Mouse (Mus musculus) kidney, adult 11 months (tissue): ENCODE data around the gene Fam155a.
"Not testable (repeated sequence)": the region's sequence is repeated elsewhere in the genome, so short reads cannot be mapped to it uniquely, and the experiment has no call there.

Experiments
- DNase-seq: peaks from one replicate; pipeline ENCODE4 v3.0.0; 2022

Gene Fam155a

DNA sequence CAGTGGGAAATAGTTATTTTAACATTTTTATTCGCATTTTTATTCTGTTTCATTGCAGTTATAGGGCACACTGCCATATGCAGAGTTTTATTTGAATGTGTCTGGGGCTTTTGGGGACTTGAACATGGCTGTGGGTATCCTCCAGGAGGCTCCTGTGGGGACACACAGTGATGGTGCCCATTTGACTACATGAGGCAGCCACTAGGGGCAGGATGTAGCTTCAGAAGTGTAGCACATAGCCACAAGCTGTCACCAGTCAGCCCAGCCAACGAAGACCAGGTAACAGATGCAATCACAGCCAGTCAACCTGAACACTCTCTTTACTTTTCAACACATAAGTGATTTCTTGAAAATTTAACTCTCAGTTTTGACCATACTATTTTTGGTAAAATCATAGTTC lies 377.7 kb downstream of the Fam155a start:
- no peak for DNase-seq

DNA sequence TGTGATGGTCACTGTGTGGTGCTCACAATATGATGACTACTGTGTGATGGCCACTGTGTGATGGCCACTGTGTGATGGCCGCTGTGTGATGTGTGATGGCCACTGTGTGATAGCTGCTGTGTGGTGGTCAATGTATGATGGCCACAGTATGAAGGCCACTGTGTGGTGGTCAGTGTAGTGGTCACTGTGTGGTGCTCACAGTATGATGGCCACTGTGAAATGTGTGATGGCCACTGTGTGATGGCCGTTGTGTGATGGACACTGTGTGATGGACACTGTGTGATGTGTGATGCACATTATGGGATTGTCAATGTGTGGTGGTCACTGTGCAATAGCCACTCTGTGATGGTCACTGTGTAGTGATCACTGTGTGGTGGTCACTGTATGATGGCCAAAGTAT lies 380.7 kb downstream of the Fam155a start:
- DNase-seq: not testable (repeated sequence)

GRCm38 (mm10) chr8:9369201-9369600 lies 401.8 kb downstream of the Fam155a start:
- DNase-seq: no peak

- peak; percentile 40 for DNase-seq
Measured at GRCm38 (mm10) chr8:9367721-9368120, 403.2 kb downstream of the Fam155a start.

GRCm38 (mm10) chr8:9365381-9365780 lies 405.6 kb downstream of the Fam155a start:
- no peak for DNase-seq

DNA sequence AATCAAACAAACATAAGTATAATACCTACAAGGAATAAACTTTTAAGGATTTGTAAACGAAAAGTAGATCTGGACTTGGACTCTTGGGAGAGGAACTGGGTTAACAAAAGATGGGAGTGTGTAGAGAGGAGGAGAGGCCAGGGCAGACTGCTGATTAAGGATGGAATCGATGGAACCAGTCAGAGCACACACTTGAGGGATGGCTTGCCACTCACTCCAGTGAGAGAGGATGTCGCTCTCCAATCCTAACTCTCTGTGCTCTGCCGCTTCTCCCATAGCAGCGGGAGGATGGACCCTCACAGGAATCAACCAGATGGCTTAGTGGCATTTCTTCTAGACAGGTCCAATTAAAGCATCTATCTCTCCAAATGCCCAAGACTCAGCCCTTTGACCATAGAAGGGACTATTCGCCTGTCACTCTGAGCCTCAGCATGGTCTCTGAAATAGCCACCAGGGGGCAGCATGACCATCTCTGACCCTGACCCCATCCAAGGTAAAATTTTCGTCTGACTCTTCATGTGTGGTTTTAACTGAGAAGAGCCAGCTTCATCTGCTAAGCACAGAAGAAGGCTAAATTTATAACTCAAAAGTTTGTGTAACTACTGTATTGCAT lies 422.3 kb downstream of the Fam155a start:
- DNase-seq: peak; percentile 20

GRCm38 (mm10) chr8:9347163-9347562 lies 423.8 kb downstream of the Fam155a start:
- no peak for DNase-seq

DNA sequence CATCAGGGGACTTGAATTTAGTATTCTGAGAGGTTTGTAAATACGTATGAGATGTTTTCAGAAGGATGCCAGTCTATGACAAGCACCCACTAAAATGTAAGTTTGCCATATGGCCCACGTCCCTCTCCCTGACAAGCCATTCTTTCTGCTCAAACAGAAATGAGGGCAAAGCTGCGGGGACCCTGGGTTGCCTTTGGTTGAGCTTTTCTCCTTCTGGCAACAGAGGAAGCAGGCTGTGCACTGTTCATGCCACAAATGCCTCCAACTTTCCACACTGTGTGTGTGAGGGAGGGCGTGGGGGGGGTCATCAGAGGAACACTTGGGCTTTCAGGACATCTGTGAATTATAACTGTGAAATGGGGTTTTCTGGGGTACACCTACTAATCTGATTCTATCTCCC lies 426.8 kb downstream of the Fam155a start:
- DNase-seq: no peak

DNA sequence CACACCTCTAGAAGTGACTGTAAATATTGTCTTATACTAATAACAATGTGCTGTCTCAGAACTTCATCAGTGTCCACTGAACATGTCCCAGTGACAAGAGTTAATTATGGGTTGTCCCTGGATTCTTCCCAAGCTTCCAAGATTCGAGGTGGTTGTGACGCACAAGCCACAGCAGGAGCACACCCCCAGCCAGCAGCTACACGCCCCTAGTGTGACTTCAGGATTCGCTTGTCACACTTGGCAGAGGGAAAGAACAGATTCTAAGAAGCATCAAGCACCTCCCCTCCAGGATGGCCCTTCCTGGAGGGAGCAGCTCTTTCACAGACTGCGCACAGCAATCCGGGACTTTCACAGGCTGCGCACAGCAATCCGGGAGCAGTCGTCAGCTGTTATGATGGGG lies 428.0 kb downstream of the Fam155a start:
- DNase-seq: no peak

DNA sequence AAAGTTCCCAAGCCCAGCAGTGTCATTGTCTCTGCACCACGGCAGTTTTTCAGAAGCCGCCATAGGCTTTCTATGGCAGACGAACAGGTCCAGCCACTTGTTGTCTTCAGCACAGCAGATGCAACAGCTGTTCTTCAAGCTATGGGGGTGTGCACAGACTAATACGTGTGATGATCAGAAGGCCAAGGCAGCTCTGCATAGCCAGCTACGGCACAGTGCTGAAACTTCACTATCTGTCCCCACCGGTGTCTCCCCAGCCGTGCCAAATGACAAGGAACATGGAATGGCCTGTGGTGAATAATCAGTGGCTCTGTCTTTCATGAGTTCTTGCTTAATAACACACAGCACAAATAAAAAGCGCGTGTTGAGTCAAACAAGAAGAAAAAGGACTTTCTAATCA lies 428.4 kb downstream of the Fam155a start:
- no peak for DNase-seq

- DNase-seq: no peak
Measured at GRCm38 (mm10) chr8:9337905-9338304, 433.1 kb downstream of the Fam155a start.

- no peak for DNase-seq
Measured at GRCm38 (mm10) chr8:9335933-9336303, 435.0 kb downstream of the Fam155a start.

DNA sequence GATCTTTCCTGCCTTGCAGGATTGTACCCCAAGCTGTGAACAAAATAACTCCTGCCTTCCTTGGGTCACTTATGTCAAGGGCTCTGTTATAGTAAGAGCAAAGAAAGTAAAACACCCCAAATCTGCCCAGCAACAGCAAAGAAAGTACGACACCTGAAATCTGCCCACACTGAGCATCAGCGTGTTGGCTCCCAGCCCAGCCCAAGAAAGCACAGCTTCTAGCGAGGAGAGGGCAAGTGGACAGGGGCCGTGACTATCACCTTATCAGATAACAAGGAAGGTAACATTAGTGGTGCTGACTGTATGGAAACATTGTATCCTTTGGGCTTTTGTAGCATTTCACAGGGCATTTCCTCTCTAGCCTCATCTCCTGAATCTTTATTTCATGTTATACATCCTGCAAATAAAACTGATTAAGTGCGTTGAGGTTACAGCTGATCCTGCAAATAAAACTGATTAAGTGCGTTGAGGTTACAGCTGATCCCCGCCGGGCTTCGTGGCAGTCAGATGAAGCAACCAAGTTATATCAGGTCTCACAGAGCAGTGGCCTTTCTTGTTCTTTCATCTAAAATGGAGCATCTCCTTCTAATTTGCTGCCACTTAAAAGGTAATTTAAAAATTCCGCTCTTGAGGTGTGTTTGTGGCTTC lies 435.6 kb downstream of the Fam155a start:
- DNase-seq: no peak

DNA sequence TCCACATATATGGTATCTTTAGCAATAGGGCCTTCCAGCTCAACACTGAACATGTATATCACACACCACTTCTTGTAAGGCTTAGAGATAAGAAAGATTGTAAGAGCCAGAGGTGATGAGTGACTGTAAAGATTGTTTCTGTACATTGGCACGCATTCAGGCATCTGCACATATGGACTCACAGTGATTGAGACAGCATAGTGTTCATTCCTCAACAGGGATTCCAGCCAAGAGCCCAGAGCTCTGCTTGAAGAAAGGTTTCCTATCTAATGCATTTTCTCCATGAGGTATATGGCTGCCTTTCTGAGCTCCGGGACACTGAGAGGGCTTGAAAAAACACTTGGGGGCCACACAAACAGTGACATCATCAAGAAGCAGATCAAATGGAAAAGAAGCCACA lies 438.2 kb downstream of the Fam155a start:
- no peak for DNase-seq

DNA sequence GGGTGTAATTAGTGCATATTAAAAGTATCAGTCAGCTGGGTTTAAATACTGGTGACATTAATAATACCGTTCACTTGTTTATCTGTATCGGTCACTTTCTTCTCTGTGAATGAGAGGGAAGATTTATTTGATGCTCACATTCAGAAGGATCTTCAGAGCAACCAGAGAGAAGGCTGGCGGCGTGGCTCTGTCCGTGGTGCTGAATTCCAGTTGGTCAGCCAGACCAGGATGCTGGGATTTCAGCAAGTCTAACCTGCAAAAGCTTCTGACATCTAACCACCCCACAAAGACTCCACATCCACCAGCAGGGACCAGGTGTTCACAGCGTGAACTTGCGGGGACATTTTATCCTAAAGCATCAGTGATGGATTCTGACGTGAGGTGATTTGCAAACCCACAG lies 461.5 kb downstream of the Fam155a start:
- DNase-seq: no peak

- no peak for DNase-seq
Measured at GRCm38 (mm10) chr8:9303526-9304135, 467.3 kb downstream of the Fam155a start.

DNA sequence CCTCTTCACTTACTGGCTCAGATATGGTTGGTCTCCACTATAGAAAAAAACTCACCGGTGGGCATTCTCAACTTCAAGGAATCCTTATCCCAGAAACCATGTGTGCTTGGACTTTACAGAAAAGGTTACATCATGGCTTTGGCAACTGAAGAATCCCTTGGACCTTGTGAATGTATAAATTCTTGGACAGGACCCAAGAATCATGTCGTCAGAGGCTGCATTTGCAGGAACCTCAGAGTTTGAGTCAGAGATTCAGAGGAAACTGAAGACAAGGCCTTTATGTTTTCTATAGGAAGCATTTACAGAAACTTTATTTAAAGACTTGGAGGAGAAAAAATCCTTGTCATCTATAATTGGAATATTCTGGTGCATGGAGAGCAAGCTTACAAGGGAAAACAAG lies 475.9 kb downstream of the Fam155a start:
- DNase-seq: no peak

DNA sequence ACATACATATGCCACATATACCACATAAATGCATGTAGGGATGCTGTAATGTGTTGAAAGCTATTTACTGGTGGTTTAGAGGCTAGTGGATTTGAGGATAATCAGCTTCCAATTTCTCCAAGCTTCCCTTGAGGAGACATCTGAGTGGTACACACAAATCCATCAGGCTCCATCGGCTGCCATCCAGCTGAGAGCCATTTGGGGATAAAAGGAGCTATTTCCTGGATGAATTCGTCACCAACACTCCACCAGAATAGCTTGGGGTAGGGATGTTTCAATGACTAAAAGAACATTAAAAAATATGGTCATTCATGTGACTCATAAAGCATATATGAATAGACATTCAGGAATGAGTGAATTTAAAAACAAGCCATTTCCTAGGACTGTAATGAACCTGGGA lies 478.4 kb downstream of the Fam155a start:
- DNase-seq: no peak

DNA sequence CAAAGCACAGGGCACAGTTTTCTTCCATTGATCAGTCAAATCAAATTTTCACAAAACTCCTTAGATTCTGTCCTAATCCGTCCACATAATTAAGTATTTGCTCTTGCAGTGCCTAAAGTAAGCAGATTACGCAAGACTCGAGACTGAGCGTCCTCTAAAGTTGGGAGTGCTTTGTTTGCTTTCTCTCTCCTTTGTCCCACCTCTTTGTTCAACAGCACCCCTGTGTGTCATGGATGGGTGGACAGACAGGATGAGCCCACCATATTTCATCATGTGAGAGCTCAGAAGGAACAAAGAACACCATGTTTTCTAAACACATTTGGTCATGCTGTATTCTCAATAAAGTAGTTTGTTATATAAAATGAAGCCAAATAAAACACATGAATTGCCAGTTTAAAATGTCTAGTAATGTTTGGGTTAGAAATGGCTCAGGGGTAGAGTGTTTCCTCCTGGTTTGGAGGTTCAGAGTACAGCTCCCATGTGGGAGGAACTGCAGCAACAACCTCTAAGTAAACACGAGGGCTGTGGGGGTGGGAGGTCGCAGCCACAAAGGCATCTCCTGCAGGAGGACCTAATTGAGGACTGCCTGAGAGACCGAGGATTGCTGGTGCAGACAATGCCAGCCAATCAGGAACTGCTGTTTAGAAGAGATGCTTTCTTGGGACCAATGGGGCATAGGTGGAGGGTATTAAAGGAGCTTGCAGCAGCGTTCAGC lies 482.8 kb downstream of the Fam155a start:
- no peak for DNase-seq

GRCm38 (mm10) chr8:9274117-9274516 lies 496.8 kb downstream of the Fam155a start:
- DNase-seq: no peak

DNA sequence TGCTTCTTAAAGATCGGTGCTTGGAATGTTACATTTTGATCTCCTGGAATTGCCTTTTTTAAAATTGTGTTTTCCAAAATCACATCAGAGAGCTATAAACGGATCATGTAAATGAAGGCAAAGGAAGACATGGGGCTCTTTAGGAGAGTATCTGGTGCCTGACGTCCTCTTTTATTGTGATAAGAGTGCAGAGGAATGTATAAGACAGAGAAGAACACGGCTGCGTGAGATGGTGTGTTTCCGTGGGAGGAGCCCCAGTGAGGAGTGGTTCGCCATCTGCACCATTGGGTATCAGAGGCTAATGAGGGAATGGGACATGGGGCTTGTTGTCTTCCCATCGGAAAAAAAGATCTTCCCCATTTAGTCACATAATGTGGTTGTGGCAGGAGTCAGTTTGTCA lies 506.6 kb downstream of the Fam155a start:
- no peak for DNase-seq

- DNase-seq: no peak
Measured at GRCm38 (mm10) chr8:9261527-9261926, 509.4 kb downstream of the Fam155a start.

- DNase-seq: no peak
Measured at GRCm38 (mm10) chr8:9255316-9255715, 515.6 kb downstream of the Fam155a start.

GRCm38 (mm10) chr8:9252991-9253390 lies 518.0 kb downstream of the Fam155a start:
- no peak for DNase-seq
